Mouse (Mus musculus) kidney, embryonic 16.5 days (tissue): ENCODE results near the gene H2-Eb2. TPM values are rescaled to one million over a fixed set of nuclear protein-coding genes. Genes with fewer than 3 reads are reported as not detected.

ENCODE experiments used
- ATAC-seq: fragments of 200-750 bp; cut with Nextera tagmentation; 2 replicates; pipeline ENCODE4 v1.8.0; 2017; ENCODE audit warnings: moderate TSS enrichment; ENCODE audit not compliant: low FRiP score, low TSS enrichment
- H3K27ac ChIP-seq: fragments of 300-500 bp; sonication (generic); 2 replicates; pipeline ENCODE4 v1.5.1; 2014; ENCODE audit warnings: low read length
- H3K27me3 ChIP-seq: fragments of 300-500 bp; sonication (generic); 2 replicates; pipeline ENCODE4 v1.6.1; 2014; ENCODE audit warnings: low read length, control low read depth, mixed read lengths; ENCODE audit not compliant: insufficient read depth
- H3K36me3 ChIP-seq: fragments of 300-500 bp; sonication (generic); 2 replicates; pipeline ENCODE4 v1.6.1; 2014; ENCODE audit warnings: low read length, control low read depth, mixed read lengths; ENCODE audit not compliant: insufficient read depth
- H3K4me1 ChIP-seq: fragments of 300-500 bp; sonication (generic); 2 replicates; pipeline ENCODE4 v1.6.1; 2014; ENCODE audit warnings: low read length, control low read depth, mixed read lengths; ENCODE audit not compliant: insufficient read depth
- H3K4me2 ChIP-seq: fragments of 300-500 bp; sonication (generic); replicated peaks from 2 replicates; pipeline ENCODE4 v1.6.1; 2014; ENCODE audit warnings: low read depth, low read length
- H3K4me3 ChIP-seq: fragments of 300-500 bp; sonication (generic); 2 replicates; pipeline ENCODE4 v1.5.1; 2014; ENCODE audit warnings: mild to moderate bottlenecking, low read length
- H3K9ac ChIP-seq: fragments of 300-500 bp; sonication (generic); replicated peaks from 2 replicates; pipeline ENCODE4 v1.6.1; 2014; ENCODE audit warnings: low read length
- H3K9me3 ChIP-seq: fragments of 300-500 bp; sonication (generic); 2 replicates; pipeline ENCODE4 v1.6.1; 2016; ENCODE audit warnings: low read length, control low read depth
- WGBS: fragments of 180-500 bp; shearing (Covaris S2); extraction: QIAGEN DNeasy Blood & Tissue Kit; methylation state at CpG from one replicate; pipeline ENCODE4 v1.1.7; 2014; 5-methylcytosine and 5-hydroxymethylcytosine counted together
- polyA plus RNA-seq: library from polyadenylated mRNA; unstranded; fragments of >200 nt; fragmentation: Nextera tagmentation; extraction: Ambion mirVana; gene quantifications from 2 replicates; pipeline ENCODE4 v1.2.1, GENCODE M21; 2015

The H2-Eb2 gene
- polyA plus RNA-seq, result 0.04 TPM in 1 of 2 replicates, not detected in the other

GRCm38 (mm10) chr17:34325436-34325835 is at the start of gene H2-Eb2:
H2-Eb2 (plus strand) TSS chr17:34325665.
- H3K9me3 ChIP-seq, result no peaks in the 10 kb centered on the region
- H3K27me3 ChIP-seq, result no peaks in the 10 kb centered on the region
- no peak within 1 kb of the TSS for H3K27ac ChIP-seq
- H3K4me1 ChIP-seq, result 0 out of 2 replicates have a peak, but pooled peaks cover 4% of the 10 kb centered on the region
- no peak for ATAC-seq
- no peak within 1 kb of the TSS for H3K4me2 ChIP-seq
- H3K9ac ChIP-seq, result no peak within 1 kb of the TSS
- 43% methylated on average over 4 of the region's 4 CpGs for WGBS
- no peak within 1 kb of the TSS for H3K4me3 ChIP-seq
- H3K36me3 ChIP-seq, result no peaks in the 10 kb centered on the region

DNA sequence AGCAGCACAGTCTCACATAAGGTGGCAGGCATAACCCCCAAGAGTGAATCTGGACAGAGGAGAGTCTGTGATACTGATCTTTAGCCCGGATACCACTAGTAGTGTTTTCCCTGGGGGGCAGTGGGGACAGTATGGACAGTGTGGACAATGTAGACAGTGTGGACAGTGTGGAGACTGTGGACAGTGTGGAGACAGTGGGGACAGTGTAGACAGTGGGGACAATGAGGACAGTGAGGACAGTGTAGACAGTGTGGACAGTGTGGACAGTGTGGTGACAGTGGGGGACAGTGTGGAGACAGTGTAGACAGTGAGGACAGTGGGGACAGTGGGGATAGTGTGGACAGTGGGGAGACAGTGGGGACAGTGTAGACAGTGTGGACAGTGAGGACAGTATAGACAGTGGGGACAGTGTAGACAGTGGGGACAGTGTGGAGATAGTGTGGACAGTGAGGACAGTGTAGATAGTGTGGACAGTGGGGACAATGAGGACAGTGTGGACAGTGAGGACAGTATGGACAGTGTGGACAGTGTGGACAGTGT is 44.9 kb upstream of the H2-Eb2 start:
- Histone ChIP-seq H3K9me3 (0 out of 2 replicates have a peak, but pooled peaks cover 4% of the 10 kb centered on the region), H3K27me3 (no peaks in the 10 kb centered on the region; the same call in 1 of the 2 replicates), H3K9ac (no peak overlapping the region), H3K4me2 (no peak overlapping the region), H3K36me3 (no peaks in the 10 kb centered on the region), H3K27ac (no peak overlapping the region), H3K4me1 (no peaks in the 10 kb centered on the region), H3K4me3 (no peak overlapping the region)
- 81% methylated on average over 1 of the region's 1 CpGs for WGBS
- ATAC-seq, result peak; percentile 27; the same call in 1 of the 2 replicates

- Histone ChIP-seq H3K4me2 (no peak overlapping the region), H3K9me3 (no peaks in the 10 kb centered on the region), H3K27me3 (no peaks in the 10 kb centered on the region; the same call in 1 of the 2 replicates), H3K4me3 (no peak overlapping the region), H3K27ac (no peak overlapping the region), H3K36me3 (no peaks in the 10 kb centered on the region), H3K4me1 (no peaks in the 10 kb centered on the region), H3K9ac (no peak overlapping the region)
- WGBS, result 74% methylated on average over 1 of the region's 1 CpGs
- no peak for ATAC-seq
These were observed 43.6 kb upstream of the H2-Eb2 start for GRCm38 (mm10) chr17:34281836-34282235.

GRCm38 (mm10) chr17:34285371-34285770 is 40.1 kb upstream of the H2-Eb2 start:
- H3K4me3 ChIP-seq, result no peak overlapping the region
- no peaks in the 10 kb centered on the region for H3K4me1 ChIP-seq
- ATAC-seq, result no peak
- no peaks in the 10 kb centered on the region for H3K27me3 ChIP-seq
- H3K9ac ChIP-seq, result no peak overlapping the region
- H3K27ac ChIP-seq, result no peak overlapping the region
- H3K4me2 ChIP-seq, result no peak overlapping the region
- H3K9me3 ChIP-seq, result no peaks in the 10 kb centered on the region
- no peaks in the 10 kb centered on the region for H3K36me3 ChIP-seq
- WGBS, result 78% methylated on average over 4 of the region's 4 CpGs

DNA sequence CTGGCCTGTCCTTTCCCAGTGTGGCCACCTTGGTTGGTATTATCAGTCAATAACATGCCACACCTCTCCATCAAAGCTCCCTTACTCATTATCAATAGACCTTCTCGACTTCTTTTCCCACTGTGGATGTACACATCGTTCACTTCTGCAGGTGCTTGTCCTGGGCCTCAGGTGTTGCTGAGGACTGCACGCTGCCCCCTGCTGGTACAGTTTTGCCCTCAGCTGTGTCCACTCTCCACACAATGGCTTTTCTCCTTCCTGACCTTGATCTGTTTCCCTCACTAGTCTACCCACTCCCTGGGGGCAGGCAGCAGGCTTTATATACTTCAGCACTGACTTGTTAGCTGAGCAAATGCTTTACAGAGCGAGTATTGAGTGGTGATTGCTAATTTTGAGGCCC is 39.6 kb upstream of the H2-Eb2 start:
- no peaks in the 10 kb centered on the region for H3K9me3 ChIP-seq
- no peak overlapping the region for H3K27ac ChIP-seq
- no peak for ATAC-seq
- no peaks in the 10 kb centered on the region for H3K36me3 ChIP-seq
- no peaks in the 10 kb centered on the region for H3K27me3 ChIP-seq
- no peaks in the 10 kb centered on the region for H3K4me1 ChIP-seq
- no peak overlapping the region for H3K9ac ChIP-seq
- WGBS, result 39% methylated on average over 4 of the region's 4 CpGs
- no peak overlapping the region for H3K4me3 ChIP-seq
- H3K4me2 ChIP-seq, result no peak overlapping the region

DNA sequence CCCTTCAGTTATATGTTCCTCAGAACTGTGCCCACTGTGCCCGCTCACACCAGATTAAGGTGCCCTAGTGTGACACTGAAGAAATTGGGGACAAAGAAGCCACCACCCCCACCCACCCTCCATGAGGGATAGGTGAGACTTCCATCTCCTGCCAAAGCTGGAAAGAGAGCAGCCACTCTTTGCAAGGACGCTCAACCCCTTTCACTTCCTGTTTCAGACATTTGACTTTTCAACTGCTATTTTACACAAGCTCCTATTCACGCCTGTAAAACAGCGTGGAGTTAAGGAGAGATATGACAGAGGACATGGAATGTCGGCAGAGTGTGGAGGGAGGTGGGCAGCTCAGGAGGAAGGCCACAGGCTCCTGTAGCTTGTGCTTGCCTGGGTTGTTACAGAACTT is 39.0 kb upstream of the H2-Eb2 start:
- H3K9ac ChIP-seq, result no peak overlapping the region

DNA sequence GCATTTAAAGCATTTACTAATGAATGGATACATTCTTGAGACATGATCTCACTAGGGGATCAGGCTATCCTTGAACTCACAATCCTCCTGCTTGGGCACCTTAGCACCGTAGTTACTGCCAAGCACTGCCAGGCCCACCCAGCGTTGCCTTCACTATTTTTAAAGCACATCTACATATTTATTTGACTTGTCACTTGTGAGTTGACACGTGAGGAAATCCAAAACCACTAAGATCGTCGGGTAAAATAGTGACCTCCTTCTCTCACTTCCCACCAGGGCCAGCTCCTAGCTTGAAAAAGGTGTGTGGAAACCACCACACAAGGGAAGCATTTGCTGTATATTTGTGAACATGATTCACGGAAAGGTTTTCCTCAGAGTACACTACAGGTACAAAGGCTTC is 38.5 kb upstream of the H2-Eb2 start:
- H3K4me1 ChIP-seq, result no peaks in the 10 kb centered on the region
- H3K9me3 ChIP-seq, result no peaks in the 10 kb centered on the region
- ATAC-seq, result no peak
- H3K27me3 ChIP-seq, result no peaks in the 10 kb centered on the region
- 63% methylated on average over 6 of the region's 6 CpGs for WGBS
- no peak overlapping the region for H3K4me2 ChIP-seq
- no peak overlapping the region for H3K9ac ChIP-seq
- no peak overlapping the region for H3K4me3 ChIP-seq
- no peak overlapping the region for H3K27ac ChIP-seq
- no peaks in the 10 kb centered on the region for H3K36me3 ChIP-seq

More for the DNA sequence above, 39.0 kb upstream of the H2-Eb2 start:
- no peaks in the 10 kb centered on the region for H3K4me1 ChIP-seq
- H3K36me3 ChIP-seq, result no peaks in the 10 kb centered on the region
- ATAC-seq, result no peak
- H3K27ac ChIP-seq, result no peak overlapping the region
- WGBS, result 83% methylated on average over 5 of the region's 5 CpGs
- H3K9me3 ChIP-seq, result no peaks in the 10 kb centered on the region
- no peaks in the 10 kb centered on the region for H3K27me3 ChIP-seq
- H3K4me3 ChIP-seq, result no peak overlapping the region
- no peak overlapping the region for H3K4me2 ChIP-seq

GRCm38 (mm10) chr17:34287648-34288047 is 37.8 kb upstream of the H2-Eb2 start, which contains the start of gene H2-Aa:
H2-Aa (minus strand) TSS chr17:34287823.
- WGBS, result 13% methylated on average over 8 of the region's 8 CpGs
- no peaks in the 10 kb centered on the region for H3K36me3 ChIP-seq

DNA sequence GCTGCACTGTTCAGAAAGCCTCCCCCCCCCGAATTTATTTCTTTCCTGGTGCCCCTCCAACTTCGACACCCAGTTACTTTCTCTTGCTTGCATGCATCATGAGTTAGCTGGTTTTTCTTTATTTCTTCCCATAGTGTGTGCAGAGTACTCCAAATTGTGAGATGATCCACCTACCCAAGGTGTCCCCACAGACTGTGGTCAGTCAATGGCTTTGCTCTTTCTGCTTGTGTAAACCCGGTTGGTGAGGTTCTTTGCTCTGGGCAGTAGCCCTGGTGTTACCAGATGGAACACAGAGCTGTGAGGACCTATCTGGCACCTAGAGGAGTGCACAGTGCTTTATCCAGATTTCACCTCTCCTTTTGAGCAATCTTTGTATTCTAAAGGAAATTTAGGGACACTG is 37.3 kb upstream of the H2-Eb2 start:
- ATAC-seq, result no peak
- Histone ChIP-seq H3K9ac (no peak overlapping the region), H3K36me3 (no peaks in the 10 kb centered on the region), H3K9me3 (no peaks in the 10 kb centered on the region), H3K4me3 (no peak overlapping the region), H3K4me2 (no peak overlapping the region), H3K4me1 (no peaks in the 10 kb centered on the region), H3K27ac (no peak overlapping the region), H3K27me3 (no peaks in the 10 kb centered on the region)
- 73% methylated on average over 3 of the region's 3 CpGs for WGBS

More at GRCm38 (mm10) chr17:34287648-34288047, 37.8 kb upstream of the H2-Eb2 start, which contains the start of gene H2-Aa:
- Histone ChIP-seq H3K9me3 (no peaks in the 10 kb centered on the region), H3K27ac (no peak within 1 kb of the TSS), H3K27me3 (no peaks in the 10 kb centered on the region), H3K9ac (no peak within 1 kb of the TSS), H3K4me1 (no peaks in the 10 kb centered on the region), H3K4me2 (no peak within 1 kb of the TSS), H3K4me3 (no peak within 1 kb of the TSS)
- peak; percentile 72 for ATAC-seq

- Histone ChIP-seq H3K9me3 (no peaks in the 10 kb centered on the region), H3K36me3 (no peaks in the 10 kb centered on the region), H3K4me3 (no peak overlapping the region), H3K27ac (no peak overlapping the region), H3K4me2 (no peak overlapping the region), H3K27me3 (no peaks in the 10 kb centered on the region), H3K9ac (no peak overlapping the region), H3K4me1 (no peaks in the 10 kb centered on the region)
- ATAC-seq, result peak; percentile 93
- WGBS, result 13% methylated on average over 8 of the region's 8 CpGs
These were observed 33.9 kb upstream of the H2-Eb2 start for GRCm38 (mm10) chr17:34291609-34292008.
